Mouse (Mus musculus) heart, postnatal 0 days (tissue): Measurements from ENCODE around the gene Ank2. TPM values are rescaled to one million over a fixed set of nuclear protein-coding genes. Genes with fewer than 3 reads are reported as not detected.

Experiments used
- ATAC-seq: fragments of 200-750 bp; cut with Nextera tagmentation; 2 replicates; pipeline ENCODE4 v1.8.0; 2017; ENCODE audit warnings: low read depth, moderate number of reproducible peaks, moderate library complexity; ENCODE audit not compliant: insufficient read depth
- DNase-seq: peaks from one replicate; pipeline ENCODE4 v3.0.0-alpha.2; 2016; ENCODE audit warnings: low spot score
- H3K27ac ChIP-seq: fragments of 300-500 bp; sonication (generic); 2 replicates; pipeline ENCODE4 v1.5.1; 2014; ENCODE audit warnings: low read depth, mild to moderate bottlenecking
- H3K27me3 ChIP-seq: fragments of 300-500 bp; sonication (generic); 2 replicates; pipeline ENCODE4 v1.6.1; 2014; ENCODE audit warnings: low read length, mixed read lengths; ENCODE audit not compliant: control insufficient read depth, insufficient read depth
- H3K36me3 ChIP-seq: fragments of 300-500 bp; sonication (generic); replicated peaks from 2 replicates; pipeline ENCODE4 v1.6.1; 2014; ENCODE audit warnings: low read length, mixed read lengths; ENCODE audit not compliant: control insufficient read depth, insufficient read depth
- H3K4me1 ChIP-seq: fragments of 300-500 bp; sonication (generic); 2 replicates; pipeline ENCODE4 v1.6.1; 2014; ENCODE audit warnings: antibody characterized with exemption; ENCODE audit not compliant: control insufficient read depth, insufficient read depth
- H3K4me2 ChIP-seq: fragments of 300-500 bp; sonication (generic); 2 replicates; pipeline ENCODE4 v1.6.1; 2014; ENCODE audit warnings: low read depth, mild to moderate bottlenecking, low read length, moderate library complexity
- H3K4me3 ChIP-seq: fragments of 300-500 bp; sonication (generic); 2 replicates; pipeline ENCODE4 v1.5.1; 2014; ENCODE audit warnings: low read depth, low read length
- H3K9ac ChIP-seq: fragments of 300-500 bp; sonication (generic); replicated peaks from 2 replicates; pipeline ENCODE4 v1.6.1; 2014; ENCODE audit warnings: low read depth, low read length, mixed read lengths
- H3K9me3 ChIP-seq: fragments of 300-500 bp; sonication (generic); replicated peaks from 2 replicates; pipeline ENCODE4 v1.6.1; 2016; ENCODE audit warnings: low read length; ENCODE audit not compliant: control insufficient read depth
- CTCF ChIP-seq: IDR thresholded peaks from 2 replicates; pipeline ENCODE4 v1.5.1; 2016; ENCODE audit warnings: antibody characterized with exemption, control low read depth, low read depth
- EP300 ChIP-seq: IDR thresholded peaks from 2 replicates; pipeline ENCODE4 v1.6.1; 2016; ENCODE audit warnings: antibody characterized with exemption, low read depth
- WGBS: fragments of 180-500 bp; shearing (Covaris S2); extraction: QIAGEN DNeasy Blood & Tissue Kit; methylation state at CpG from one replicate; pipeline ENCODE4 v1.1.7; 2014; 5-methylcytosine and 5-hydroxymethylcytosine counted together
- polyA plus RNA-seq: library from polyadenylated mRNA; unstranded; fragments of >200 nt; fragmentation: Nextera tagmentation; extraction: Ambion mirVana; gene quantifications from 2 replicates; pipeline ENCODE4 v1.2.1, GENCODE M21; 2015
- total RNA-seq: library from RNA; depleted of rRNA; stranded (reverse); fragments of >200 nt; gene quantifications from 2 replicates; pipeline ENCODE4 v1.2.3, GENCODE M21; 2014; ENCODE audit warnings: low replicate concordance

Ank2 gene
- total and polyA plus RNA-seq, 2 experiments from 2014 or later: 45.1 to 138 TPM

DNA sequence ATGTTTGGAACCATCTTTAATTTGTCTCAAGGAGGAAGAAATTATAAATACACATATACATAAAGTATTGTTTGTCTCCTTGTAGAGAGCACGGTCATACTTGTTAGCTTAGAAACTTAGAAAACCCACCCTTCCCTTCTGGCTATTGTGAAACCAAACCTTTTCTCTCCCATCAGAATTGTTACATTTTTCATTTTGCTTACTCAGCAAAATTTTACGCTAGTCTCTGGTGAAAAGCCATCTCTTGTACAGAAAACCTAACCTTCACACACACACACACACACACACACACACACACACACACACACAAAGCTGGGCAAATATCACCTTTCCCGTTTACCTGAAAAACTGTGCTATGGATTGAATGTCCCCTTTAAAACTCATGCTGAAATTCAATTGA lies 217.8 kb downstream of the Ank2 start:
- TF ChIP-seq EP300 (no peak), CTCF (no peak)
- Histone ChIP-seq H3K4me1 (no peaks in the 10 kb centered on the region), H3K27me3 (no peaks in the 10 kb centered on the region), H3K9me3 (0 out of 2 replicates have a peak, but pooled peaks cover 3% of the 10 kb centered on the region), H3K36me3 (no peaks in the 10 kb centered on the region), H3K9ac (no peak overlapping the region), H3K4me2 (no peak overlapping the region), H3K4me3 (no peak overlapping the region), H3K27ac (no peak overlapping the region)
- ATAC-seq: no peak
- WGBS: 84% methylated on average over 3 of the region's 3 CpGs
- DNase-seq: no peak

DNA sequence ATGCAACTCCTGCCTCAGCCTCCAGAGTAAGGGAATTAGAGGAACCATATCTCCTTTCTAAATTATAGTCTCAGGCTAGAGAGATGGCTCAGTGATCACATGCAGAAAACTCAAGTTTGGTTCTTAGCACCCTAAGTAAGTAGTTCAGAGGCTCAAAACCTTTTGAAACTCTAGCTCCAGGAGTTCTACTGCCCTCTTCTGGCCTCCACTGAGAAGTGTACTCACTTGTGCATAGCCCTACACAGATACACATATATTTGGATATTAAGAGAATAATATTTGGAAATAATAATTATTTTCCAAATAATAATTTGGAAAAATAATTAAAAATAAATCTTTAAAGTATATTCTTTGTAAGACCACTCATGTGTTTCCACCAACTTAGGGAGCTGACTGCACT lies 218.8 kb downstream of the Ank2 start:
- TF ChIP-seq CTCF (no peak), EP300 (no peak)
- DNase-seq (no peak), ATAC-seq (no peak)
- no peaks in the 10 kb centered on the region for H3K36me3 ChIP-seq
- 0 out of 2 replicates have a peak, but pooled peaks cover 3% of the 10 kb centered on the region for H3K9me3 ChIP-seq
- no peak overlapping the region for H3K4me2 ChIP-seq
- no peaks in the 10 kb centered on the region for H3K4me1 ChIP-seq
- H3K27ac ChIP-seq: no peak overlapping the region
- no peaks in the 10 kb centered on the region for H3K27me3 ChIP-seq
- H3K4me3 ChIP-seq: no peak overlapping the region
- H3K9ac ChIP-seq: no peak overlapping the region

DNA sequence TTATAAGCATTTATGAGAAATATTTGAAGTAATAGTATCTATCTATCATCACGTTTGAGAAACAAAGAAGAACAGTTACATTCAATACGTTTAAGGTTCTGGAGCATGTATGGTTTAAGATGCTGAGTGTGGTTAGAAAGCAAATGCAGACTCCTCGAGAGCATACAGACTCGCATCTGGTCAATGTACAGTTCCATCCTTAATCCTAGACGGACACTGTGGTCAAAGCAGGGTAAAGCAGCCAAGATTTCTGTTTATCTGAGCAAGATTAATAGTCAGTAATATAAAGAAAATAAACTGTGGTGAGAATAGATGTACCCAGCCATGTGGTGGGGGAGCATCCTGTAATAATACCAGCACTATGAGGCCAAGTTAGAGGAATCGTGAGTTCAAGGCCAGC lies 223.2 kb downstream of the Ank2 start:
- H3K27ac ChIP-seq: no peak overlapping the region
- no peak overlapping the region for H3K4me2 ChIP-seq
- no peaks in the 10 kb centered on the region for H3K27me3 ChIP-seq
- H3K9me3 ChIP-seq: 0 out of 2 replicates have a peak, but pooled peaks cover 3% of the 10 kb centered on the region
- ATAC-seq (no peak), DNase-seq (no peak)
- TF ChIP-seq EP300 (no peak), CTCF (no peak)
- H3K4me3 ChIP-seq: no peak overlapping the region
- no peak overlapping the region for H3K9ac ChIP-seq
- 79% methylated on average over 6 of the region's 6 CpGs for WGBS
- H3K36me3 ChIP-seq: no peaks in the 10 kb centered on the region
- no peaks in the 10 kb centered on the region for H3K4me1 ChIP-seq

GRCm38 (mm10) chr3:127272801-127273200 lies 226.3 kb downstream of the Ank2 start:
- H3K27ac ChIP-seq: no peak overlapping the region
- no peaks in the 10 kb centered on the region for H3K27me3 ChIP-seq
- TF ChIP-seq EP300 (no peak), CTCF (no peak)
- no peak overlapping the region for H3K4me2 ChIP-seq
- no peaks in the 10 kb centered on the region for H3K9me3 ChIP-seq
- H3K4me3 ChIP-seq: no peak overlapping the region
- H3K9ac ChIP-seq: no peak overlapping the region
- no peaks in the 10 kb centered on the region for H3K36me3 ChIP-seq
- ATAC-seq (no peak), DNase-seq (no peak)
- no peaks in the 10 kb centered on the region for H3K4me1 ChIP-seq
- WGBS: 81% methylated on average over 12 of the region's 12 CpGs

- ATAC-seq (no peak), DNase-seq (no peak)
- TF ChIP-seq EP300: no peak
- no peak for TF ChIP-seq CTCF
- 82% methylated on average over 14 of the region's 14 CpGs for WGBS
- Histone ChIP-seq H3K27ac (no peak overlapping the region), H3K4me1 (no peaks in the 10 kb centered on the region), H3K4me3 (no peak overlapping the region), H3K9ac (no peak overlapping the region), H3K4me2 (no peak overlapping the region), H3K27me3 (no peaks in the 10 kb centered on the region), H3K36me3 (no peaks in the 10 kb centered on the region), H3K9me3 (no peaks in the 10 kb centered on the region)
Observed at GRCm38 (mm10) chr3:127269616-127270015, 229.5 kb downstream of the Ank2 start.

DNA sequence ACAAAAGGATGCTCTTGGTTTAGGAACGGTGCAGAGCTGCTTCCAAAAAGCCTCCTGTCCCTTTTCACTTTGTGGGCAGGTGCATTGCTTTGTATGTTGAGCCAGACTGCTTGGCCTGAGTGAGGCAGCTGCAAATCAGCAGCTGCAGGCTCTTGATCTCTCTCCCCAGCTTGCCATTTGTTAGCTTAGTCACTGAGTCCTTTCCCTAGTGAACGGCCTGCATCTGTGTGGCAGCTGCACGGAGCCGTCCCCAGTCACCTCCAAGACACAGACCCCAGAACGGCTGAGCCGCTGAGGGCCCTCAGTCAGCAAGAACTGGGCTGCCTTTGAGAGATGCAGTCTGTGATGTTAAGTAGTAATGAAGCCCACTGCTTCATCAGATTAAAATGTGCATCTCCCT lies 231.3 kb downstream of the Ank2 start:
- Histone ChIP-seq H3K4me1 (no peaks in the 10 kb centered on the region), H3K9me3 (no peaks in the 10 kb centered on the region), H3K36me3 (no peaks in the 10 kb centered on the region), H3K27ac (no peak overlapping the region), H3K27me3 (no peaks in the 10 kb centered on the region), H3K4me3 (no peak overlapping the region), H3K9ac (no peak overlapping the region), H3K4me2 (no peak overlapping the region)
- no peak for ATAC-seq
- 64% methylated on average over 6 of the region's 6 CpGs for WGBS
- DNase-seq: no peak
- TF ChIP-seq CTCF: no peak
- TF ChIP-seq EP300: no peak
